Mouse (Mus musculus) embryonic facial prominence, embryonic 14.5 days (tissue): ENCODE data around the gene Fut11. TPM values are rescaled to one million over a fixed set of nuclear protein-coding genes. Genes with fewer than 3 reads are reported as not detected.
A peak's percentile ranks its signal among the peaks of the same experiment; 100 is the strongest.

Experiments
- ATAC-seq: fragments of 200-750 bp; cut with Nextera tagmentation; 2 replicates; pipeline ENCODE4 v1.8.0; 2017; ENCODE audit warnings: low read depth, moderate number of reproducible peaks, moderate TSS enrichment
- DNase-seq: peaks from one replicate; pipeline ENCODE4 v3.0.0-alpha.2; 2015; ENCODE audit warnings: low spot score
- H3K27ac ChIP-seq: fragments of 300-500 bp; sonication (generic); replicated peaks from 2 replicates; pipeline ENCODE4 v1.5.1; 2014; ENCODE audit warnings: low read depth, mild to moderate bottlenecking, low read length, moderate library complexity
- H3K27me3 ChIP-seq: fragments of 300-500 bp; sonication (generic); replicated peaks from 2 replicates; pipeline ENCODE4 v1.6.1; 2014; ENCODE audit warnings: low read length; ENCODE audit not compliant: control insufficient read depth, insufficient read depth
- H3K36me3 ChIP-seq: fragments of 300-500 bp; sonication (generic); 2 replicates; pipeline ENCODE4 v1.6.1; 2014; ENCODE audit warnings: low read length, mixed read lengths; ENCODE audit not compliant: control insufficient read depth, insufficient read depth
- H3K4me1 ChIP-seq: fragments of 300-500 bp; sonication (generic); 2 replicates; pipeline ENCODE4 v1.6.1; 2014; ENCODE audit warnings: antibody characterized with exemption, low read length; ENCODE audit not compliant: control insufficient read depth, insufficient read depth
- H3K4me2 ChIP-seq: fragments of 300-500 bp; sonication (generic); 2 replicates; pipeline ENCODE4 v1.6.1; 2014; ENCODE audit warnings: low read depth, mild to moderate bottlenecking, low read length, moderate library complexity, mixed read lengths
- H3K4me3 ChIP-seq: fragments of 300-500 bp; sonication (generic); 2 replicates; pipeline ENCODE4 v1.5.1; 2014; ENCODE audit warnings: low read depth, mild to moderate bottlenecking, low read length
- H3K9ac ChIP-seq: fragments of 300-500 bp; sonication (generic); 2 replicates; pipeline ENCODE4 v1.6.1; 2014; ENCODE audit warnings: low read depth, mild to moderate bottlenecking, low read length, moderate library complexity, mixed read lengths
- H3K9me3 ChIP-seq: fragments of 300-500 bp; sonication (generic); 2 replicates; pipeline ENCODE4 v1.6.1; 2016; ENCODE audit warnings: low read length; ENCODE audit not compliant: control insufficient read depth
- WGBS: fragments of 180-500 bp; shearing (Covaris S2); extraction: QIAGEN DNeasy Blood & Tissue Kit; methylation state at CpG from one replicate; pipeline ENCODE4 v1.1.7; 2014; 5-methylcytosine and 5-hydroxymethylcytosine counted together
- polyA plus RNA-seq: library from polyadenylated mRNA; unstranded; fragments of >200 nt; fragmentation: Nextera tagmentation; extraction: Ambion mirVana; gene quantifications from 2 replicates; pipeline ENCODE4 v1.2.1, GENCODE M21; 2014

The Fut11 gene
- polyA plus RNA-seq, 1 experiment from 2014 or later, result 30.1 TPM

GRCm38 (mm10) chr14:20658326-20658725, 36.4 kb upstream of the Fut11 start:
- DNase-seq, result peak; percentile 65
- ATAC-seq, result no peak
- Histone ChIP-seq H3K4me3 (no peak overlapping the region), H3K4me1 (0 out of 2 replicates have a peak, but pooled peaks cover 5% of the 10 kb centered on the region), H3K27ac (no peak overlapping the region), H3K4me2 (no peak overlapping the region), H3K27me3 (no peaks in the 10 kb centered on the region; the same call in 1 of the 2 replicates), H3K9me3 (no peaks in the 10 kb centered on the region), H3K9ac (no peak overlapping the region), H3K36me3 (no peaks in the 10 kb centered on the region)

GRCm38 (mm10) chr14:20658902-20659301, 35.9 kb upstream of the Fut11 start:
- Histone ChIP-seq H3K4me3 (no peak overlapping the region), H3K36me3 (no peaks in the 10 kb centered on the region), H3K27ac (no peak overlapping the region), H3K9ac (no peak overlapping the region), H3K4me1 (0 out of 2 replicates have a peak, but pooled peaks cover 5% of the 10 kb centered on the region), H3K9me3 (no peaks in the 10 kb centered on the region), H3K4me2 (no peak overlapping the region), H3K27me3 (no peaks in the 10 kb centered on the region; the same call in 1 of the 2 replicates)
- ATAC-seq (no peak), DNase-seq (no peak)
- 88% methylated on average over 6 of the region's 6 CpGs for WGBS

- WGBS, result 94% methylated on average over 7 of the region's 7 CpGs
- Histone ChIP-seq H3K36me3 (no peaks in the 10 kb centered on the region), H3K27ac (no peak overlapping the region), H3K27me3 (no peaks in the 10 kb centered on the region; the same call in 1 of the 2 replicates), H3K4me3 (no peak overlapping the region), H3K9me3 (no peaks in the 10 kb centered on the region), H3K9ac (no peak overlapping the region), H3K4me1 (0 out of 2 replicates have a peak, but pooled peaks cover 5% of the 10 kb centered on the region), H3K4me2 (no peak overlapping the region)
- ATAC-seq (no peak), DNase-seq (no peak)
Measured at GRCm38 (mm10) chr14:20659687-20660086, 35.1 kb upstream of the Fut11 start.

- Histone ChIP-seq H3K4me3 (peak overlapping the region; percentile 69), H3K27me3 (no peaks in the 10 kb centered on the region; the same call in 1 of the 2 replicates), H3K4me1 (0 out of 2 replicates have a peak, but pooled peaks cover 5% of the 10 kb centered on the region), H3K9ac (peak overlapping the region; percentile 77), H3K36me3 (no peaks in the 10 kb centered on the region), H3K9me3 (no peaks in the 10 kb centered on the region), H3K27ac (peak overlapping the region; percentile 92), H3K4me2 (peak overlapping the region; percentile 91)
- DNase-seq, result peak; percentile 99
- ATAC-seq, result peak; percentile 80
- 2% methylated on average over 39 of the region's 52 CpGs for WGBS
Measured at GRCm38 (mm10) chr14:20660827-20661660, 33.7 kb upstream of the Fut11 start.

GRCm38 (mm10) chr14:20661661-20662331, 33.0 kb upstream of the Fut11 start:
- Histone ChIP-seq H3K27ac (peak overlapping the region; percentile 92), H3K4me1 (0 out of 2 replicates have a peak, but pooled peaks cover 5% of the 10 kb centered on the region), H3K9ac (peak overlapping the region; percentile 77), H3K27me3 (no peaks in the 10 kb centered on the region; the same call in 1 of the 2 replicates), H3K4me2 (peak overlapping the region; percentile 91), H3K4me3 (peak overlapping the region; percentile 69), H3K36me3 (no peaks in the 10 kb centered on the region), H3K9me3 (no peaks in the 10 kb centered on the region)
- no peak for DNase-seq
- ATAC-seq, result peak; percentile 16; the same call in 1 of the 2 replicates
- 6% methylated on average over 18 of the region's 19 CpGs for WGBS

DNA sequence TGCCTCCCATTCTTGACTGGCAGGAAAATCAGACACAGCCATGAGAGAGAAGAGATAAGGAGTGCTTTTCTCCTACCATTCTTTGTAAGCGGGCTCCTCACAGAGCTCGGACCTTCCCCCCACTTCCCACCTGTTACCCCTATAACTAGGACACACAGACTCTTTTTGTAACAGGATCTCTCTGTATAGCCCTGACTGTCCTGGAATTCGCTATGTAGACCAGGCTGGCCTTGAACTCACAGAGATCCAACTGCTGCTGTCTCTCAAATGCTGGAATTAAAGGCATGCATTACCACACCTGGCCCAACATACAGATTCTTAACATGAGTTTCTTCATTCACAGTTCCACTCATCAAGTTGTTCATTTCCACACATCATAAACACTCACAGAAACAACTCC, 32.0 kb upstream of the Fut11 start:
- peak overlapping the region; percentile 92; the same call in 1 of the 2 replicates for H3K27ac ChIP-seq
- H3K4me1 ChIP-seq, result 0 out of 2 replicates have a peak, but pooled peaks cover 5% of the 10 kb centered on the region
- ATAC-seq (no peak), DNase-seq (no peak)
- H3K27me3 ChIP-seq, result no peaks in the 10 kb centered on the region; the same call in 1 of the 2 replicates
- no peaks in the 10 kb centered on the region for H3K9me3 ChIP-seq
- WGBS, result 78% methylated on average over 3 of the region's 3 CpGs
- no peak overlapping the region for H3K4me2 ChIP-seq
- peak overlapping the region; percentile 69 for H3K4me3 ChIP-seq
- H3K9ac ChIP-seq, result peak overlapping the region; percentile 77
- H3K36me3 ChIP-seq, result no peaks in the 10 kb centered on the region

DNA sequence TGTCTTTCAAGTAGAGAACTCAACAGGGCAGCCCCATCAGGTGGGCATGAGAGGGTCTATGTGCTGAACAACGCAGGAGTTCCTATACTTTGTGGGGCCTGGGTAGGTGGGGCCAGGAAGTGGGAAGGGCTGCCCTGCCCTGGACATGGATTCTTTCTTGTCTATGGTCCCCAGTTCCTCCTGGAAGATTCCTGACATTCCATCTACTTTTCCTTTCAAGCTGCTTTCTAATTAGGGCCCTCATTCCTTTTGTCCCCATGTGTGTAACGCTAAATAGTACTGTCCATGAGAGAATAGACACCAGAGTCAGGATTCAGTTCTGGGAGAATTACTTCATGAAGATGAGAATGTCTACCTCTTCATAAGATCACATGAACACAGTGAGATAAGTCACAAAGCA, 31.2 kb upstream of the Fut11 start:
- H3K9ac ChIP-seq, result 0 out of 2 replicates have a peak overlapping the region, but pooled peaks have one; percentile 57
- WGBS, result 53% methylated on average over 2 of the region's 2 CpGs
- peak overlapping the region; percentile 10 for H3K4me3 ChIP-seq
- ATAC-seq (no peak), DNase-seq (no peak)
- H3K27ac ChIP-seq, result peak overlapping the region; percentile 52; the same call in 1 of the 2 replicates
- 0 out of 2 replicates have a peak, but pooled peaks cover 5% of the 10 kb centered on the region for H3K4me1 ChIP-seq
- no peaks in the 10 kb centered on the region; the same call in 1 of the 2 replicates for H3K27me3 ChIP-seq
- H3K9me3 ChIP-seq, result no peaks in the 10 kb centered on the region
- H3K36me3 ChIP-seq, result no peaks in the 10 kb centered on the region
- no peak overlapping the region for H3K4me2 ChIP-seq

DNA sequence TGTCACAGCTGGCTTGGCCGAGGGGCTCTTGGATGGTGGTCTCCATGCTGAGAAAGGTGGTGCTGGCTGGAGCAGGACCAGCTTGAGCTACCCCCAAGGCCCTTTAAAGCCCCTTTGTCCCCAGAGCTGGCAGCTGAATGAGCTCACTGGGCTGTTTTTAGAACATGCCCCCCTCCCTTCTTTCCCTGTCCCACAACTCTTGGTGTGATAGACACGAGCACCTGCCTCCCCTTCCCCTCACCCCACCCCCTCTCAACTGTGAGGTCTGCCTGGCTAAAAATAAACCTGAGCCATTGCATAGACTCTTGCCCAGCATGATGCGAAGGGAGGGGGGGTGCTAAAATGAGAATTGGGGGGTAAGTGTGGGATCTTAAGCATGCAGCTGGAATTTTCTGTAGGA, 30.3 kb upstream of the Fut11 start:
- no peak overlapping the region for H3K4me2 ChIP-seq
- H3K9ac ChIP-seq, result peak overlapping the region; percentile 57
- 0 out of 2 replicates have a peak overlapping the region, but pooled peaks have one; percentile 10 for H3K4me3 ChIP-seq
- 0 out of 2 replicates have a peak, but pooled peaks cover 5% of the 10 kb centered on the region for H3K4me1 ChIP-seq
- peaks cover 4% of the 10 kb centered on the region for H3K27me3 ChIP-seq
- no peaks in the 10 kb centered on the region for H3K36me3 ChIP-seq
- no peaks in the 10 kb centered on the region for H3K9me3 ChIP-seq
- ATAC-seq, result peak; percentile 17
- H3K27ac ChIP-seq, result peak overlapping the region; percentile 52; the same call in 1 of the 2 replicates
- WGBS, result 57% methylated on average over 3 of the region's 3 CpGs
- DNase-seq, result peak; percentile 75
